Mouse (Mus musculus) B cell, adult 2 months (primary cell): Measurements from ENCODE around the gene Cdkn1b.

Experiments
- DNase-seq, 2 experiments: peaks; one replicate each; pipeline ENCODE4 v3.0.0; 2022

Gene Cdkn1b

DNA sequence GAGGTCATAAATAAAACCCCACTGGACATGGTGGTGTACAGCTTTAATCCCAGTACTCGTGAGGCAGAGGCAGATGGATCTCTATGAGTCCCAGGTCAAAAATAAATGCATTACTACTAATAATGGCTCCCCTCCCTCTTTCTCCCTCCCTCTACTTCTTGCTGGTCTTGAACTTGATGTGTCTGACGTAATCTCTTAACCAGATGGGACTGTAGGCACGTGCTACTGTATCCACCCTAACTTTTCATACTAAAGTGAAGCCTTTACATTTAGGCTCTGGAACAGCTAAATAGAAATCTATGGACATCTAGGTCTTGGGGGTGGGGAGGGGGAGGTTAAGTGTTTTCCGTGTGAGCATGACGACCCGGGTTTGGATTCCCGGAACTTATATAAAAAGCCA is 10.2 kb downstream of the Cdkn1b start:
- no peak for DNase-seq

DNA sequence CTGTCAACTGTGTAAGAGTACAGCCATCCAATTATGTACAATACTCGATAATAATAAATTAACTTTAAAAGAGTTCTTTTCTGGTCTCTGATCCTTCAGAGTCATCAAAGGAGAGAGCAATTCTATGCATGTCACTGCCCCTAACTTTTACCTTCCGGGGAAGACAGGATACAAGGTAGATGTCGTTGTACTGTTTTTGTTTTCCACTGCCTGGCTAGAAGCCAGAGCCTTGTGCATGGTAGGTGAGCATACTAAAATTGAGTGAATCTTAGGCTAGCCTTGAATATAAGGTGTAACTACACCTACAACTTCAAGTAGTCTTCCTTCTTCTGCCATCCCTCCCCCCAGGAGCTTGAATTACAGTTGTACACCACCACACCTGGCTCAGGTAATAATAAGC is 10.9 kb downstream of the Cdkn1b start:
- no peak for DNase-seq

DNA sequence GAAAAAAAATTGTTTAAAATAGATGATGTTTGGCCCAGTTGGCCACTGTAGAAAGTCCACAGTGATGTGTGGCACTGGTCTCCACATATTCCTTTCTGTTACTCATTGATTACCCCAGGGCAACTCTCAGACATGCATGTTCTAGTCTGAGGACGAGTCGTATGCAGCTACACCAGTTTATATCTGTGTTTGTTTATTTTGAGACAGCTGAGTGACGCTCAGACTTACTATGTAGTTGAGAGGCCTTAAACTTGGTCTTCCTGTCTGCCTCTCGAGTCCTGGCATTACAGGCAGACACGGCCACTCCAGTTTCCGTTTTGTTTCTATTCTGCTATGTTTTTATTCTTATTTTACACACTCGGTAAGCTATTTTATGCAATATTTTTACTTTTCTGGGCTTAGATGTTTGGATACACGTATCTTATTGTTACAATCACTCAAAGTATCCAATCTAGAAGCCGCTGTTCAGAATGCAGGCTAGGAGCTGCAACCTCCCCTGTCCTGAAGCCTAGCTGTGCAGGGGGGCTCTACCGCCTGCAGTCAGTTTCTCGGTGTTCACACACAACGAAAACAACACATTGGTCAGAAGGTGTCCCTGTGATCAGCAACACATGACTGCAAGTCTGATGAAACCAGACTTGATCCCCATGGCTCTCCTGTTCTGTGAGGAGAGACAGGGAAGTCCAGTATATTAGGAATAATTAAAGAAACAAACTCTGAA is 12.4 kb downstream of the Cdkn1b start:
- DNase-seq: no peak

DNA sequence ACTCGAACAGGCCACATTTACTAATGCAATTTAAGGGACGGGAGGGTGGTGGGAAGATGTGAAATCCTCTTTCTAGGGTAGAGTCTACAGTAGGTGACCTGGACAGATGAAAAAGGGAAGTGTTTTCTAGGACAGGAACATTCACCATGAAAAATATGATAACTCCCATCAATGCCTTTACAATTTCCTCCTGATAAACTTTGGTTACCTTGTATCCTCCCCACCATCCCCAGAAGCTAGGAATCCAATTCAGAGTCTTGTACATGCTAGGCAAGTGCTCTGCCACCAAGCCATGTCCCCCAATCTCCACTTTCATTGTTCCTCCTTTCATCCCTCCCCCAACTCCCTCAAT is 13.0 kb downstream of the Cdkn1b start:
- no peak for DNase-seq

DNA sequence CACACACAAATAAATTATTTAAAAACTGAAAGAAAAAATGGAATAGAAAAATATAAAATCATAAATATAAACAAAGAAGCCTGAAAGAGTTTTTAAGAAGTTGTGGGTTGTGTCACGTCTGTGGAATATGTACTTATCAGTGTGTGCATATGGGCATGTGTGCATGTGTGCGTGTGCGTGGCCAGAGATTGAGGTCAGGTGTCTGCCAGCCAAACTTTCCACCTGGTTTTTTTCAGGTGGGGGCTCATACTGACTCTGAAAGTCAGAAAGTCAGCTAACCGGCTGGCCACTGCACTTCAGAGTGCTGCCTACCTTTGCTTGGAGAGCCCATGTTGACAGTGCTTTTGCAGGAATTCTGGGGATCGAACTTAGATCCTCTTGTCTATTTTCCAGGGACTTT is 14.1 kb downstream of the Cdkn1b start:
- no peak for DNase-seq

DNA sequence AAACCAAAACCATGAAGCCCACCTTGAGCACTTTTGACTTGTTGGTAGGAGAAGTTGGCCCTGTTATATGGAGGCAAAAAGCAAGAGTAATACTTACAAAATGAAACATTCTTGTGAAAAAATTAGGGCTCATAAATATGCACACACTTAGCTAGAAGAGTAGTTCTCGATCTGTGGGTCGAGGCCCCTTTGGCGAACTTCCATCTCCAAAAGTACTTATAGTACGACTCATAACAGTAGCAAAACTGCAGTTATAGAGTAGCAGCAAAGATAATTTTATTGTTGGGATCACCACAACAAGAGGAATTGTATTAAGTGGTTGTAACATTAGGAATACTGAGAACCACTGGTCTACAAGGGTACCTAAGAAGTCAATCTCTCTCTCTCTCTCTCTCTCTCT is 19.6 kb downstream of the Cdkn1b start:
- no peak for DNase-seq

DNA sequence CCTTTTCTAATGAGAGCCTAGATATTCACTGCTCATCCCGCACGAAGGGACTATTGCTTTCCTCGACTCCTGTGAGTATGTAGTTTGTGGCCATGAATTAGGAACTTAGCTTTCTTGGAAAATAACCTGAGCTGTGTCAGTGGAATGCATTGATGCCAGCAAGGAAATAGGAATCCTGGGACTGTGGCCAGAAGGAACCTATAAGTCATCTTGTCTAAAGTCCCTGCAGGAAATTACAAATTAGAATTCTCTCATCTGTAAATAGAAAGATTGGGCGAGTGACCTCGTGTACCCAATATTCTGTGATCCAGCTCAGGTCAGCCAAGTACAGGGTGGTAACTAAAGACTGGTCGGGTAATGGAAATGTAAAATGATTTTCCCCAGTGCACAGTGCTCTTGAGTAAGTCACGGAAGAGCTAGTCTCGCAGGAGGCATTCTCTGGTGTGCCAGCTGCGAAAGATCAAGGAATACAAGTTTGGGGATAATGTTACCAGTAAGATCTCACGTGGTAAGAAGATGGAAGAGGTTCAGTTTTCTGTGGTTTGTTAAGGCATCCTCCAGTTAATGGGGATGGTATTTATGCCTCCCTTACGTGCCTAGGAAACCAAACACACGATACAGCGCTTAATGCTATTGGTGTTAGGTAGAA is 23.7 kb downstream of the Cdkn1b start:
- no peak for DNase-seq

DNA sequence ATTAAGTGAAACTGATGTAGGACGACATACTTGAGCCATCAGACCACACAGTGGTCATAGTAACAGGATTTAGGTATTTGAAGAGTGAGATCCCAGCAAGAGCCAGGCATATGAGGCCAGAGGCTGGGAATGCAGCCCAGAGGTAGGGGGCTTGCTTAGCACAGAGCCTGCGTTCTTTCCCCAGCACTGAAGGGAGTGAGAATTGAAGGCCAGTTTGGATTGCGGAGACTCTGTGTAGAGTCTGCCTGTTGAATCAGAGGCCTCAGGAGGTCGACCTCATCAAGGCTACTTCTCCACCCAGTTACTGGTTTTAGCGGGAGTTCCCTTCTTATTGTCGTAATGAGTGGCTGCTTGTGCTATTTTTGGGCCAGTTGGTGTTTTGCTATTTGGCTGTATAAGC is 25.9 kb downstream of the Cdkn1b start:
- DNase-seq: no peak

DNA sequence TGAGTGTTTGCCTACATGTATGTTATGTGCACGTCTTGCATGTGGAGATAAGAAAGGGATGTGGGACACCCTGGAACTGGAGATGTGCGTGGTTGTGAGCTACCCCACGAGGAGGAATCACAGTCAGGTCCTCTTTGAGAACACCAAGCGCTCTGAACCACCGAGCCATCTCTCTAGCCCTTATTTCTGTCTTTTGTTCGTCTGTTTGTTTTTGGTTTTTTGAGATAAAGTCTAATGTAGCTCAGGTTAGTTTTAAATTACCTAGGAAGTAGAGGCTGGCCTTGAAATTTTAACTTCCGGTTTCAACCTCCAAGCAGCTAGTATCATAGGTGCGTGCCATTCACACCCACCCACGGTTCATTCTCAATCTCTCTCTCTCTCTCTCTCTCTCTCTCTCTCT is 26.7 kb downstream of the Cdkn1b start:
- no peak for DNase-seq

DNA sequence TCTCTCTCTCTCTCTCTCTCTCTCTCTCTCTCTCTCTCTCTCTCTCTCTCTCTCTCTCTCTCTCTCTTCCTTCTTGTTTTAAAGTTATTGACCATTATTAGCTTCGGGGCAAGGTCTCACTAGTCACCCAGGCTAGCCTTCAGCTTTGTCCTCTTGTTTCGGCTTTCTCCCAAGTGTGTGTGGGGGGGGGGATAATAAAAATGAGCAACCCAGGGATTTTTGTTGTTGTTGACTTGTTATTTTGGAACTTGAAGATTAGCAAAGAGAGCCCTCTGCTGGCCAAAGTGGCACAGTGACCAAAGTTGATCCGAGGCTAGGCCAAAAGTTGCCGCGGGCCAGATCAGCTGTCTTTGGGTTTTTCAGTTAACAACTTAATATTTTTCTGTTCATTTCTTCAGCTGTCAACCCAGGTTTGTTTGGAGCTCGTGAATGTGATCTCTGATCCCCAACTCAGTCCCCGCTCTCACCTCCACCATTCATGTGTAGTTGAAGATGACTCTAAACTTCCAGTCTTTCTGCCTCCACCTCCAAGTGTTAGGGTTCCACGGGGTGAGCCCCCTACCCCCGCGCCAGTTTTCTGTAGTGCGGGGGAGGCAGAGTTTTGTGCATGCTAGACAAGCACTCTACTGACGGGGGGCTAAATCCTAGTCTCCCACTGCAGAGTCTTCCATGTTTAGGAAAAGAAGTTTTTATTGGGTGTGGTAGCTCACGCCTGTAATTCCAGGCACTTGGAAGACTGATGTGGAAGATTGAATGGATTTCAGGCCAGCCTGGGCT is 27.3 kb downstream of the Cdkn1b start:
- DNase-seq: peak; percentile 79

DNA sequence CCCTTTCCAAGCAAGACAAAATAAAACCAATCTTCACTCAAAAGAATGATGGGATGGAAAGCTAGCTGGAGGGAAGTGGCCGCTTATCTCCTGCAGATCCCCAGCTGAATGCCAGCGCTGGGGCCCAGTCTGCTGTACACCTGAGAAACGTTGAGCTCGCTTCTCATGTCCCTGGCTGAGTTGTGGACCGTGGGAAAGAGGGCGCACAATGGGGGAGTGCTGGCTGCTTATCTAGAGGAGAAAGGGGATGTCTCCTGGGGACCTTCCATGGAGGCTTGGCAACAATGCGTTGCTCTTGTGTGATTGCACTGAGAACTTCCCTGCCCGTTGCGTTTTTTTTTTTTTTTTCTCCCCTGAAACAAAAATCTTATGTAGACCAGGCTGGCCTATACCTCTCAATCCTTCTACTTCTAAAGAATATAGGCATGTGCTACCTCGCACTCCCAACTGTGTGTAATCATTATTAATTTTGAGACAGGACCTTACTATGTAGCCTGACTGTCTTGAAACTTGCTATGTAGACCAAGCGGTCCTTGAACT is 28.4 kb downstream of the Cdkn1b start:
- DNase-seq: no peak

DNA sequence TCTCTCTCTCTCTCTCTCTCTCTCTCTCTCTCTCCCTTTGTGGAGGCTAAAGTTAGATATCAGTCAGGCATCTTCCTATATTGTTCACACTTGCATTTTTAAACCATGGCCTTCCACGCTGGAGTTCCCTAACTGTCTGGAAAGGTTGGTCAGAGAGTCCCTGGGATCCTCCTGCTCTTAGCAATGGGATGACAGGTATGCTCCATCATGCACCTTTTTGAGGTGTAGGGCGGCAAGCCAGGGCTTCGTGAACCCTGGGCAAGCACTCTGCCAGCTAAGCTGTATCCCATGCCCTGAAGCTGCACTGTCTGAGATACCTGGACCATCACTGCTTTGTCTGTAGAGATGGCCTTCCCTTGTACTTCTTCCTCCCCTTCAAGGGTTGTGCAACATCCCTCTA is 29.0 kb downstream of the Cdkn1b start:
- DNase-seq: no peak

DNA sequence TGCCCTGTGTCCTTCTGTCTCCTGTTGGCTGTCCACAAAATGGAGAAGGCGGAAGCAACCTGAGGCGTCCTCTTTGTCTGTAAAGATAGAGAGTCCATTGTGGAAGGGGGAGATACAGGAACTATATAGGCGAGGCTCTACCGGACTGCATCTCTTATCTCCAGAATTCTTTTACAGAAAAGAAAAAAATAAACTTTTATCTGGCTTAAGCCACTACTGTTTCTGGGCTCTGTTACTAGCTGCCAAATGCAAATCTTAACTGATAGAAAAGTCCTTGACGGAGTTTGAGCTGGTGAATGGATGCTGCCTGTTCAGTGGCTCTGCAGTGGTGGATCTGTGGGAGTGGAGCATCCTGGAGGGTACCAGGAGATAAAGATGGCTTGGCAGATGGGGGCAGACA is 31.2 kb downstream of the Cdkn1b start:
- no peak for DNase-seq

DNA sequence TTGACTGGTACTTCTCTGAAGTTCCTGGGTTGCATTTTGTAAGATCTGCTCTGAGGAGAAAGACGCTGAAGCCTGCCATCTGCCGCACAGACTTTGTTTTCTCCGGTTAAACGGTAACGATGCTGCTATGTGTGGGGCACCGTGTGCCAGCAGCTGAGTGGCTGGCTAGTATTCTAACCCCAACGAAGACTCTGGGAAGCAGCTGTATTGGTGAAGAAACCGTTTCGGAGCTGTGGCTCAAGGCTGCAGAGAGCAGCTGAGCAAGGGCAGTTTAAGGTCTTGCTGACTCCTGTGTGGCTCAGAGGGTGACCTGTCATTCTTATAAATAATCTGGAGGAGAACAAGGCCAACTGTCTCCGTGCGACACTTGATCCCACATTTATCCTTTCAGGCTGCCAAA is 33.8 kb downstream of the Cdkn1b start:
- DNase-seq: no peak

DNA sequence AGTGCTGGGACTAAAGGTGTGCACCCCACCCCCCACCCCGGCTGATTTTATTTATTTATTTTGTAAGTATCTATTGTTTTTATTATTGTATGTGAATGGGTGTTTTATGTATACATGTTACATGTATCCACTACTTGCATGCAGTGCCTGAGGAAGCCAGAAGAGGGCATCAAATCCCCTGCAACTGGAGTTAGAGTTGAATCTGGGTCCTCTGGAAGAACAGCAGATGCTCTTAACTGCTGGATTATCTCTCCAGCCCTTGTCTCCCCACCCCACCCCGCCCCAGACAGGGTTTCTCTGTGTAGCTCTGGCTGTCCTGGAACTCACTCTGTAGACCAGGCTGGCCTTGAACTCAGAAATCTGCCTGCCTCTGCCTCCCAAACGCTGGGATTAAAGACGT is 36.2 kb downstream of the Cdkn1b start:
- peak in 1 of 2 experiments; percentile 13 for DNase-seq

DNA sequence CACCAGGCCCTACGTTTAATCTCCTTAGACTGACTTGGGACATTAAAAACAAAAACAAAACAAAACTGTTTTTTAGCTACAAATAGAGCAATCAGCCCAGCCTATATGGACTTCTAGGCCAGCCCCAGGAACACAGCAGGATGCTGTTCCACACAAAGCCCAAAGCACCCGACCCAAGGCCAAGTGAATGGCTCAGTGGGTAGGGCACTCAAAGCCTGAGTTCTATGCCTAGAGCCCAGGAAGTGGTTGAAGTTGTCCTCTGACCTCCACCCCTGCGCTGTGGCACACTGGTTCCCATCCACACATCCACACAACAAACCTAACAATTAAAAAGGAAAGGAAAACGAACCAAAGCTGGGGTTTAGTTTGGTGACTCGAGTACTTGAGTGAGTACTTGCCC is 41.1 kb downstream of the Cdkn1b start:
- DNase-seq: no peak

DNA sequence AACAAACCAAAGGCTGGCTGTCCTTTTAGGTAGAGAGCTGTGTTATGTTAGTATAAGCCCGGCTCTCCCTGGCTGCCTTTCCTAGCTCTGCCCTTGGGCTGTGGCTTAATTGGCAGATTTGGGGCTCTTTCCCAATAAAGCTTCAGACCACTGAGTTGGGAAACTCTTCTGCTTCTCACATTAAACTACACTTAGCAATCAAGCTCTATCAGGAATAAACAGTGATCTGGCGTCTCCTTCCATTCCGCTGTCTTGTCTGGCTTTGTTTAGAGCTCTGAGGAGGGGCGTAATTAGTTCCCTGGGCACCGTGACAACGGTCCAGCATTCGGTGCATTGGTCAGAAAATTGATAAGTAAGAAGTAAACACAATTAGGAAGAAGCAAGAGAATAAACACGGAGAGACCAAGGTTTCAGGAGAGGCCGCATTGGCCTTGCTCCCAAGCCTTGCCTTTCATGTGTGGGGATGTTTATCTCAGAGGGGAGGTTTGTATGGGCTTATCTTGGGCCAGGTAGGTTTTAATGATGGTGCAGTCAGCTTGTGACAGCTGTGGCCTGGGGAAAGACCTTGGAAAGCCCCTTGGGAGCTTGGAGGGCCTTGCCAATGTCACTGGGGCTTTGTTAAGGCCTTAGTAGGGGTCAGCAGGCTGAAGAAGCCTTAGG is 41.8 kb downstream of the Cdkn1b start:
- DNase-seq: no peak

DNA sequence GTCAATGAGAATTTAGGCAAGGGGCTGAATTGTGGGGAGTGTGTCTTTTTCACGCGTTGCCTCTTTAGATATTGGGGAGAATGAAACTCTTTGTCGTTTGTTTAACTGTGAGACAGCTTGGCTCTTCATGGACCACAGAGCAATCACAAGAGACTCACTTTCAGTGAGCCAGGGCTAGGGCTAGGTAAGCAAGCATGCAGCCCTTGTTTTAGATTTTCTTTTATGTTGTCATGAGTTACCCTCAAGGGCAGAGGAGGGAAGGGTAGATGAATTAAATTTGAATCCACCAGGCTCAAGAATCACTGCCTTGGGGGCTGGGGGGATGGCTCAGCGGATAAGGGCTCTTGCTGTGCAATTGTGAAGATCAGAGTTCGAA is 42.3 kb downstream of the Cdkn1b start:
- DNase-seq: no peak

DNA sequence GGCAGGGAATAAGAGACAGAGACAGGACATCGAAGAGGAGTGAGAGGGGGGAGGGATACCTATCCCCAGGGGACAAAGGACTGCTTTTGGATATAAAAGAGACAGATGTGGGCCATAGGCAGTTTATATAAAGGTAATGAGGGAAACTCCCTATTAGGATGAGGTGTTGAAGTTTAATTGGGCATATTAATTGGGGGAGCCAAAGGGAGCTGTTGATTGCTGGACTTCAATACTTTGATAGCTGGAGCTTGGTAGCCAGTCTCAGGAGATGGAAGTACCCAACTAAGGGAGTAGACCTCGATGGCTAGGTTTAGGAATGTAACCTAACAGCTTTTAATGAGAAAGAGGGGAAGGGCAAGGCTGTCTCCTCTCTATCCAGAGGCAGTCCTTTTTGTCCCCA is 43.7 kb downstream of the Cdkn1b start:
- DNase-seq: no peak

DNA sequence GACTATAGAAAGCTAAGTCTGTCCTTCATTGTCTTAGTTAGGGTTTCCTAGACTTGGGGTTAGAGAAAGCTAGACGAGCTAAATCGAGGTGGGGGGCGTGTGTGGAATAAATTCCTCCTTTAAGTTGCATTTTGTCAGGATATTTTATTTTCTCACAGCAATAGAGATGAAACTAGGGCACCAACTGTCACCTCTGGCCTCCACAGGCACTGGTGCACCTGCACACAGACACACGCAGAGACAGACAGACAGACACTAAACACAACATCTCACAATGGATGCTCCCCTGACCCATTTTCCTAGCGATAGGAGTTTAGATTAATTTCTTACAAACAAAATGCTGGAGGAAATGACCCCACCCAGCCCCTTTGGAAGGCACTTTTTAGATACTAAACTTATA is 46.5 kb downstream of the Cdkn1b start:
- DNase-seq: no peak

DNA sequence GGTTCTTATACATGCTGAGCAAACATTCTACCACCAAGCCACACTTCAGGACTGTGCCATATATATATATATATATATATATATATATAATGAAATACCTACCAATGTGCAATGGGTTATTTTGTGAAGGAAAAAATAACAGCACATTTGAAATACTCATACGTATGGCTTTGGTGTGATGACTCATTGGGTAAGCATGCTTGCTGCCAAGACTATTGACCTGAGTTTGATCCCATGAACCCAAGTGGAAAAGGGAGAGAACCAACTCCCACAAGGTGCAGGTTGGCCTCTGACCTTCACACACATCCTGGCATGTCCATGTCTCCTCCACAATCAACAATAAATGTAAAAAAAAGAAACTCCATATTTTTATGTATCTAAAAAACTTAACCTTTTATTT is 48.1 kb downstream of the Cdkn1b start:
- no peak for DNase-seq

DNA sequence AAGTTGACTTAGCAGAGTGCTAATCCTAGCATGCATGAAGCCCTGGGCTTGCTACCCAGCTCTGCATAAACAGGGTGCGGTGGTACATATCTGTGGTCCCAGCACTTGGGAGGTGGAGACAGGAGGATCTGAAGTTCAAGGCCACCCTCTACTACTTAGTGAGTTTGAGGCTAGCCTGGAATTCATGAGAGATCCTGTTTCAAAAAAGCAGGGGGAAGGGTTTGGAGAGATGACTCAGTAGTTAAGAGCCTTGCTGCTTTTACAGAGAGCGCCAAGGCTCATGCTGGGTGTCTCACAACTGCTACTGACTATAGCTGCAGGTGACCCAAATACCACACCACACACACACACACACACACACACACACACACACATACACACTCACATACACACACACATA is 49.3 kb downstream of the Cdkn1b start:
- no peak for DNase-seq

DNA sequence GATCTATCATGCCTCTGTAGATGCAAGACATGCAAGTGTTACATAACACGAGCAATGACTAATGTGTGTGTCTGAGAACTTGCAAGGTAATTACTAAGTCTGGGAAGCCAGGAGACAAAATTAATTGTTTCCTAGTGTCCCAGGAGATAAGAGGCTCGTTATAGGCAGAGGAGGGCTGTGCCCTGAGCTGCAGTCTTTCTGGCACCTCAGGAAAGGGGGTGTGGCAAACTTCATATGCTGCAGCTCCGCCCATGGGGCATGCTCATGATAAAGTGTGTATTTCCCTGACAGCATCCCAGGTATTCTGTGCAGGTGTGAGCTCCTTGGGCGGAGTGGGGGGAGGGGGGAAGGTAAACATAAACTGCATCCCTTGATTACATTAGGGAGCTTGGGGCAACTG is 51.9 kb downstream of the Cdkn1b start:
- no peak for DNase-seq
